Mouse (Mus musculus) urinary bladder, postnatal 14 days (tissue): ENCODE measurements around the gene Fstl3.
A peak's percentile ranks its signal among the peaks of the same experiment; 100 is the strongest.
"Not testable (repeated sequence)": the region's sequence is repeated elsewhere in the genome, so short reads cannot be mapped to it uniquely, and the experiment has no call there.

Experiments
- DNase-seq: peaks from one replicate; pipeline ENCODE4 v3.0.0; 2021; ENCODE audit warnings: low spot score

Gene Fstl3

GRCm38 (mm10) chr10:79777103-79777531 is at the start of gene Fstl3:
Gene Fstl3 (plus strand): TSS chr10:79777272.
- DNase-seq: peak; percentile 49

DNA sequence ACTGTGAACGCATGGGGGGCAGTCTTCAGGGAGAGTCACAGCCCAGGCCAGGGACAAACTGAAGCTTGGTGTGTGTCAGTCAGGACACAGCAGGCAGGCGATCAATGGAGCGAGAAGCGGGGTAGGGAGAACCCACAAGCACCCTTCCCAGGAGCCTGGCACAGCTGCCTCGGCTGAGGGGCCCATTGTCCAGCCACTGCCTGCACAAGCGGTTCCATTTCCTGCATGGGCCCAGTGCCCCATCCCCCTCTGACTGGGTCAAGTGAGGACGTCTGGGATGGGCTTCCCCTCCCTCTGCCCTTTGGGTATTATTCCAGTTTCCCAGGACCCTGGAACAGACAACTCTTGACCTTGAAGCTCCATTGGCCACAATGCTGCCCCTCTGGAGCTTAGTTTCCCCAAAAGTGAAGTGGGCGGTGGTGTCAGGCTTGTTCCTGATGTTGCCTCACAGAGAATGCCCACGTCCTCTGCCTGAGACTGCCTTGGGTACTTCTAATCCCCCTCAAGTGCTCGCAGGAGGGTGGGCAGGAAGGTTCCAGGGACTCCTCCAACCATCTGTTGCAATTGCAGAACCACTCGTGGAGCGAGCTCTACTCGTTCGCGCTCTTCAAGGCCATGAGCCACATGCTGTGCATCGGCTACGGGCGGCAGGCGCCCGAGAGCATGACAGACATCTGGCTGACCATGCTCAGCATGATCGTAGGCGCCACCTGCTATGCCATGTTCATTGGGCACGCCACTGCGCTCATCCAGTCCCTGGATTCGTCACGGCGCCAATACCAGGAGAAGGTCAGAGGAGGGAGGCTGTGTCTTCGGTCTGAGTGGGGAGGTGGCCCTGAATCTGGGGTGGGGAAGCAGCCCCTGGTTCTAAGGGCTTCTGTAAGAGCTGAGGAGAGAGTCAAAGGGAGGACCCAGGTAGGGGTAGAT is 48.5 kb upstream of the Fstl3 start:
- no peak for DNase-seq

DNA sequence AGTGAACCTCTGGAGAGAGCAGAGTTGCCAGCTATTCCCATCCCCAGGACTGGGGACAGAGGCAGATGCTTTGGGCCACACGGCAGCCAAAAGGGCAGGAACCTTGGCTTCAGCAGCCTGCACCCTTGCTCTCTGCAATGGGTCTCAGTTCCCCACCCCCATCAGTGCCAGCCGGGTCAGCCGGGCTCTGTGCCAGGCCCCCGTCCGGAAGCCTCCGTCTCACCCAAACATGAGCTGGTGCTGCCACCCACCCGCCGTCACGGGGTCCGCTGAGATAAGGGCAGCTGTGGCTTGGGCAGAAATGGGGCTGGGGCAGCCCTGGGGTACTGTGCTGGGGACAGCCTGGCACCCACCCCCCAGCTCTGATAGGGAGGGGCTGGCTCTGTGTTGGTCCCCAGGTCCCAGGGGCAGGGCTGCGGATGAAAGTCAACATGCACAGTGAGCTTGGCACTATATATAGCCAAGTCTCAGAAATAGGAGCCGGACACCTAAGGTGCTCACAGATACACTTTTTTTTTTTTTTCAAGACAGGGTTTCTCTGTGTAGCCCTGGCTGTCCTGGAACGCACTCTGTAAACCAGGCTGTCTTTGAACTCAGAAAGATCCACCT is 47.6 kb upstream of the Fstl3 start:
- no peak for DNase-seq

DNA sequence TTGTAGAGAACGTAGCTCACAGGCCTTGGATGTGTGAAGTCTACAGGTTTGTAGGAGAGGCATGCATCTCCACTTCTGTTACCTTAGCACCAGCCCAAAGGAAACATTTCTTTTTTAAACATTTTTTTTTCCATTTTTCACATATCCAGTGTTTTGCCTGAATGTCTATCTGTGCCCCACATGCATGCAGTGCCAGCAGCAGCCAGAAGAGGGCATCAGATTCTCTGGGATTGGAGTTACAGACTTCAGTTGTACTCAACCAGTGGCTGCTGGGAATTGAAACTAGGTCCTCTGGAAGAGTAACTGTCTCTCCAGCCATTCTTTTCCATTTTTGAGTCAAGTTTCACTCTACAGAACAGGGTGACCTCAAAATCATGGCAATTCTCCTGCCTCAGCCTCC is 44.6 kb upstream of the Fstl3 start:
- DNase-seq: no peak

GRCm38 (mm10) chr10:79733847-79734246 is 43.2 kb upstream of the Fstl3 start:
- no peak for DNase-seq

- DNase-seq: no peak
Observed at GRCm38 (mm10) chr10:79735361-79735760, 41.7 kb upstream of the Fstl3 start.

GRCm38 (mm10) chr10:79736706-79737105 is 40.4 kb upstream of the Fstl3 start:
- peak; percentile 44 for DNase-seq

GRCm38 (mm10) chr10:79738259-79738658 is 38.8 kb upstream of the Fstl3 start:
- no peak for DNase-seq

DNA sequence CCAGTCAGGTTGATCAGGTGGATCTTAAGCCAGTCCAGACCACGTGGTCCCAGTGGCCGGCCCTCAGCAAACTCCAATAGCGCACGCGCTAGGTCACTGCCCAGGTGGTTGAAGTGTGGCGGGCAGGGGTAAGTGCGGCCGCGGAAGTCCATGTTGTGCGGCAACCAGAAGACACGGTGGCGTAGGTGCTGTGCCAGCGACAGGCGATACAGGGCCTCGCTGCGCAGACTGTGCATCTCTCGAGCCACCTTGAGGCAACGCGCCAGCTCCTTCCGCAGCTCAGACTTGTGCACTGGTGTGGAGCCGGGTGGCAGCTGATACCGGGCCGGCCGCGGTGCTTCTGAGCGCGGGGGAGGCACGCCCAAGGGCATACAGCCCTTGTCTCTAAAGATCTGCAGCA is 37.8 kb upstream of the Fstl3 start:
- DNase-seq: no peak

- no peak for DNase-seq
Observed at GRCm38 (mm10) chr10:79740863-79741262, 36.2 kb upstream of the Fstl3 start.

DNA sequence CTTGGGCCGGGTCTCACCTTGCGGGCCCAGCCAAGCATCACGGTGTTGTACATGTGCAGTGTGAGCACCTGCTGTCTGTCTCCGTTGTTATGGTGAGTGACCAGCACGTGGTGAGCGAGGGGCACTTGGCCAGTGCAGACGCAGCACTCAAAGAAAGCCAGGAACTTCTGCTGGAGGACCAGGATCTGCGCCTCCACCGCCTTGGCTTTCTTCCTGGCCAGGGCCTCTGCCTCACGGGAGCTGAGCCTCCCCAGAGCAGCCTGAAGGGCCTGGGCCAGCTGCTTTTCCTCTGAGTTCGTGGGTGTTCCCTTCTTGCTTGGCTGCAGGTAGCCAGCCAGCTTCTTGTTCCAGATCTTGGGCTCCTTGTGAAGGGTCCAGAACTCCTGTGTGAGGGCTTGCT is 33.9 kb upstream of the Fstl3 start:
- no peak for DNase-seq

GRCm38 (mm10) chr10:79743650-79744365 is 33.3 kb upstream of the Fstl3 start:
- DNase-seq: no peak

GRCm38 (mm10) chr10:79745411-79745810 is 31.7 kb upstream of the Fstl3 start:
- DNase-seq: no peak

DNA sequence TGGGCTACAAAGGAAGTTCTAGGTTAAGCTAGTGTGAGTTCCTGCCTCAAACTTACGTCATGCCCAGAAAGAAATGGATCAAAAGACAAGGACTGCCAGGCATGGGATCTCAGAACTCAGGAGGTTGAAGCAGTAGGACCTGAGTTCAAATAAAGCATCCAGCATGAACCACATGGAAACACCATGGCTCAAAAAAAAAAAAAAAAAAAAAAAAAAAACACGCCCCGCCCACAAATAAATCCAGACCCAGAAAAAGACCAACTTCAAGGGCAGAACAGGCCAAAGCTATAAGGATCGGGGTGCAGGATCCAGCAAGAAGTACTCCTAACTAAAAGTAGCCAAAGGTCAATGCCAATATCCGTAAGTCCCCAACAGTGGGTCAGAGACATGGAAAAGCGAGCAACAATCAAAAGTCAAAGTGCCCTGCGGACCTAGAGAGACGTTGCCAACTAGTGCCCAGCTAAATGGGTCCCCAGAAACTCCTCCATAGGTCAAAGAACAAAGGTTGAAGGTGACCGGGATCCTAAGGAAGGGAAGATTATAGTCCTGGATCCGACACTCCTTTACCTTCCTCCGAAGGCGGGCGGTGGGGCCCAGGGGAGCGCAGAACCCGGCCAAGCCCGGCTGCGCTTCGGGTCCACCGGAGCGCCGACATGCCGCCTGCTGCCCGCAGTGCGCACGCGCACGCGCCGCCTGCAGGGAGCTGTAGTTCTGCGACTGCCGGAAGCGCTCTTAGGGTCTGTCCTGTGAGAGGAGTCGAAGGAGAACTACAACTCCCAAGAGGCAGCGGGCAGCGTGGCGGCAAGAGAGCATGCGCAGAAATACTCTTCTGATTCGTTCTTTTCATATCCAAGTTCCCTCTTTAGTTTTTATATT is 30.9 kb upstream of the Fstl3 start, which contains the start of gene Polrmt:
TSS of gene Polrmt (minus strand) at position 684 of the 876 bp plus-strand sequence.
- DNase-seq: peak; percentile 95

- DNase-seq: no peak
Observed at GRCm38 (mm10) chr10:79746774-79747151, 30.3 kb upstream of the Fstl3 start.

DNA sequence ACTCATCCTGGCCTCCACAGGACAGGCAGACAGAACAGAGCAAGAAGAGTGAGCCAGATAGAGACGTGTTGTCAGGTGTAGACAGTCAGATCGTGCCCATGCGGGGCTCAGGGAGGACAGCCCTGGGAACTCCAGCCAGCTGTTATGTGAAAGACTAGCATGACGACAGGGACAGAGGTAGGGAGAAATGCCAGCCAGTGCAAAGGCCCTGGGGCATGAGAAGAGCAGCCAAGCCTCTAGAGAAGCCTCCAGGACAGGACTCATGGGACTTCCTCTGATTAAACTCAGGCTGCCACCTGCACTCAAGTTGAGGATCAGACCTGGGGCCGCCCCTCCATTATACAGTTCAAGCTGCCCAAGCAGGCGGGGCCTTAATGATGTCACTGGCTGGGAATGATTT is 28.6 kb upstream of the Fstl3 start:
- DNase-seq: no peak

- DNase-seq: peak; percentile 71
Observed at GRCm38 (mm10) chr10:79754856-79755516, 22.1 kb upstream of the Fstl3 start, which contains the start of gene Fgf22. Gene Fgf22 (plus strand): TSS chr10:79755076.

GRCm38 (mm10) chr10:79755854-79756253 is 21.2 kb upstream of the Fstl3 start:
- no peak for DNase-seq

DNA sequence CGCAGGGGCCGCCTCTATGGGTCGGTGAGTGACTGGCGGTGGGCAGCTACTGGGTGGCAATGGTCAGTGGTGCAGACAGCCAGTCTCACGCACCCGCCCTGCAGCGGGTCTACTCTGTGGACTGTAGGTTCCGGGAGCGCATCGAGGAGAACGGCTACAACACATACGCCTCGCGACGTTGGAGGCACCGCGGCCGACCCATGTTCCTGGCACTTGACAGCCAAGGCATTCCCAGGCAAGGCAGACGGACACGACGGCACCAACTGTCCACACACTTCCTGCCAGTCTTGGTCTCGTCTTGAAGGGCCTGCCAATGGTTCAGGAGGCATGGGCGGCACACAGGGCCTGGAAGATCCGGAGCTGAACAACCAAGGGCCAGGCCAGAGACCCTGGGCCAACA is 20.4 kb upstream of the Fstl3 start:
- DNase-seq: no peak

- not testable (repeated sequence) for DNase-seq
Observed at GRCm38 (mm10) chr10:79759675-79760074, 17.4 kb upstream of the Fstl3 start.

DNA sequence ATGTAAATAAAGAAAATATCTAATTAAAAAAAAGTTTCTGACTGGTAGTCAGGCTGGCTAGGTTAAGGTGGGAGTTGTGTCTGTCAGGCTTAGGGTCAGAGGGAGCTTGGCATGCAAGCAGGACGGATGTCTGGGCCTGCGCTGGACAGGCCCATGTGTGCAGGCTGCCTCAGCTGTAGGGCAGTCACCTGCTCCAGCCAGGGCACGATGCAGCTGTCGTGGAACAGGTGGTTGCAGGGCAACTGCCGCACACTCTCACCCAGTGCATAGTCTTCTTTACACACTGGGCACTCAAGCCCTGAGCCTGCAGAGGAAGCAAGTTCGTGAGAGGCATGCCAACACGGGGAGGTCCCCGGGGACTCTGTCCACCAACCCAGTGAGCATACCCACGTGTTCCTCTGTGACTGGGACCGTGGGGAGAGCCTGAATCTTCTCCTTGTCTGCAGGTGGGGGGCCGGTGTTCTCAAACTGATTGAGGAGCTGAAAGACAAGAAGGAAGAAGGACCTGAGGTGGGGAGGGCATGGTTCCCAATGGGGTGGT is 16.4 kb upstream of the Fstl3 start:
- no peak for DNase-seq
